Mouse (Mus musculus): ENCODE results near the gene Gm7102.

GRCm38 (mm10) chr19:61199836-61200235 is 23.7 kb upstream of the Gm7102 start:
- TF ChIP-seq CTCF (IDR thresholded peaks at IDR 0.05; ENCODE audit: borderline replicate concordance, insufficient read depth, low read depth, low read length) (no peak), POLR2A (IDR thresholded peaks at IDR 0.05; ENCODE audit: borderline replicate concordance, insufficient read depth, low read length) (no peak)
